In the genomic region with DNA sequence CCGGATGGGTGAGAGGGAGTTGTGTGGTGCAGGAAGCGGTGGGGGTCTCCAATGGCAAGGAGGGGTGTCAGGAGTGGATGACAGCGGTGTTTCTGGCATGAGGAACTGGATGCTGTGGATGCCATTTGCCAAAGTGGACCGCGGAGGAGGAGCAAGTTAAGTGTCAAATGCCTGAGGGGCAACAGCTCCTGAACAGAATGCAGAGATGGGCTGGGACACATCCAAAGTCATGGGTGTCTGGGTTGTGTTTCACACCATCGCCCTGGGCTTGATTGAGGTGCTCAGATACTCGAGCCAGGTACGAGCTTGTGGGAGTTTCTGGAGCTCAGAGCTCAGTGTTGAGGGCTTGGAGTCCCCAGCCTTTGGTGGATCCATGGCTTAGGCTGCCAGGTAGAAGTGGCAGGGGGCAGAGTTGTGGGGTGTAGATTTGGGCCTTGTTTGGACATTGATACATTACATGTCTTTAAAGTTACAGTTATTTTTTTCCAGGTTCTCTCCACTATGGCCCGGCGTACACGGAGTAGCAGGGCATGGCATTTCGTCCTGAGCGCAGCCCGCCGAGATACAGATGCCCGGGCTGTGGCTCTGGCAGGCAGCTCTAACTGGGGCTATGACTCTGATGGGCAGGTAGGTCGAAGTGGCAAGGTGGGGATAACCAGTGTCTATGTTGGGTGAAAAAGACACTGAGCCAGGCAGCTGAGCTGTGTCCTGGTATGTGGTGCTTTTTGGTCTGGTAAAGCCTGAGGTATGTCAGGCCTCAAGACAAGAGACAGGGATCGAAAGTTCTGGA, we compare ENCODE assay signal across 8 mouse cellular contexts. TPM values are rescaled to one million over a fixed set of nuclear protein-coding genes. Genes with fewer than 3 reads are reported as not detected.
DNase-seq lines count a peak whose midpoint lies in the region; ATAC-seq and TF ChIP-seq lines count a peak whose summit lies in the region.

No protein-coding gene starts in this region.

- H3K9ac ChIP-seq in hindbrain, embryonic 14.5 days: peak overlapping the region; percentile 88
- H3K9ac ChIP-seq in midbrain, embryonic 16.5 days (ENCODE audit: low read depth, low read length): peak overlapping the region; percentile 86

- WGBS in cerebellum, adult 2 months: 22% methylated on average over 18 of the region's 18 CpGs
- 63% methylated on average over 18 of the region's 18 CpGs for WGBS in thymus, adult 2 months
- WGBS in hindbrain, embryonic 14.5 days: 68% methylated on average over 18 of the region's 18 CpGs
- 67% methylated on average over 18 of the region's 18 CpGs for WGBS in midbrain, embryonic 16.5 days

- peaks cover 27% of the 10 kb centered on the region for H3K36me3 ChIP-seq in thymus, adult 2 months (ENCODE audit: control insufficient read depth, insufficient read depth, low read length)
- H3K36me3 ChIP-seq in hindbrain, embryonic 14.5 days (replicated peaks; ENCODE audit: control insufficient read depth, insufficient read depth): peaks cover 64% of the 10 kb centered on the region
- H3K36me3 ChIP-seq in midbrain, embryonic 16.5 days (ENCODE audit: control insufficient read depth, insufficient read depth, low read length): peaks cover 27% of the 10 kb centered on the region

- H3K4me2 ChIP-seq in hindbrain, embryonic 14.5 days (replicated peaks): peak overlapping the region; percentile 74
- H3K4me2 ChIP-seq in midbrain, embryonic 16.5 days (ENCODE audit: low read length): peak overlapping the region; percentile 94

- H3K27ac ChIP-seq in cerebellum, adult 2 months (ENCODE audit: insufficient read depth, low read length): peak overlapping the region; percentile 93
- H3K27ac ChIP-seq in thymus, adult 2 months (ENCODE audit: control insufficient read depth, insufficient read depth, low read length): no peak overlapping the region
- H3K27ac ChIP-seq in hindbrain, embryonic 14.5 days: no peak overlapping the region; the same call in 1 of the 2 replicates
- H3K27ac ChIP-seq in midbrain, embryonic 16.5 days (ENCODE audit: low read length): no peak overlapping the region; the same call in 1 of the 2 replicates

- H3K4me3 ChIP-seq in cerebellum, adult 2 months (replicated peaks; ENCODE audit: insufficient read depth, low read depth, low read length): peak overlapping the region; percentile 84
- peak overlapping the region; percentile 75 for H3K4me3 ChIP-seq in thymus, adult 2 months (ENCODE audit: control insufficient read depth, insufficient read depth, low read length)
- H3K4me3 ChIP-seq in hindbrain, embryonic 14.5 days (replicated peaks; ENCODE audit: low read length): peak overlapping the region; percentile 95
- peak overlapping the region; percentile 93 for H3K4me3 ChIP-seq in midbrain, embryonic 16.5 days (ENCODE audit: low read depth, low read length)

- peaks cover 44% of the 10 kb centered on the region for H3K4me1 ChIP-seq in cerebellum, adult 2 months (ENCODE audit: control insufficient read depth, insufficient read depth, low read length)
- peaks cover 16% of the 10 kb centered on the region for H3K4me1 ChIP-seq in thymus, adult 2 months (replicated peaks; ENCODE audit: control insufficient read depth, insufficient read depth, low read length)
- peaks cover 18% of the 10 kb centered on the region for H3K4me1 ChIP-seq in hindbrain, embryonic 14.5 days (replicated peaks; ENCODE audit: control insufficient read depth, insufficient read depth, low read length)
- peaks cover 32% of the 10 kb centered on the region for H3K4me1 ChIP-seq in midbrain, embryonic 16.5 days (ENCODE audit: control insufficient read depth, insufficient read depth, low read length)

- no peak for TF ChIP-seq CTCF in cerebellum, adult 2 months (IDR thresholded peaks at IDR 0.05; ENCODE audit: borderline replicate concordance, insufficient read depth, low read depth, low read length)
- no peak for TF ChIP-seq CTCF in thymus, adult 2 months (IDR thresholded peaks at IDR 0.05; ENCODE audit: borderline replicate concordance, control insufficient read depth, extremely low read depth, insufficient read depth, low read length, poor library complexity)

- DNase-seq in cerebellum, adult 2 months: peak; percentile 57 to 61
- no peak for DNase-seq in thymus, adult 2 months
- no peak for DNase-seq in thymus, postnatal 25 days
- no peak for DNase-seq in hindbrain, embryonic 14.5 days (ENCODE audit: low spot score)
- DNase-seq in embryo, embryonic 9.5 days (ENCODE audit: extremely low spot score): no peak
- no peak for DNase-seq in urinary bladder, postnatal 10 days (ENCODE audit: low spot score)

- no peaks in the 10 kb centered on the region for H3K9me3 ChIP-seq in hindbrain, embryonic 14.5 days (ENCODE audit: control insufficient read depth, low read length)
- no peaks in the 10 kb centered on the region for H3K9me3 ChIP-seq in midbrain, embryonic 16.5 days (replicated peaks; ENCODE audit: control insufficient read depth, low read length, poor library complexity, severe bottlenecking)

- no peak for ATAC-seq in cerebellum, adult (ENCODE audit: insufficient number of reproducible peaks, low FRiP score, low TSS enrichment)
- ATAC-seq in hindbrain, embryonic 14.5 days (ENCODE audit: low FRiP score): no peak
- peak; percentile 2; the same call in 1 of the 2 replicates for ATAC-seq in midbrain, embryonic 16.5 days

- TF ChIP-seq POLR2A in cerebellum, adult 2 months (IDR thresholded peaks at IDR 0.05; ENCODE audit: borderline replicate concordance, insufficient read depth, low read length): no peak
- TF ChIP-seq POLR2A in thymus, adult 2 months (IDR thresholded peaks at IDR 0.05; ENCODE audit: control insufficient read depth, extremely low read depth, insufficient read depth, low read length, poor library complexity): no peak

- H3K27me3 ChIP-seq in cerebellum, adult 2 months (ENCODE audit: control insufficient read depth, insufficient read depth, low read length): no peaks in the 10 kb centered on the region
- H3K27me3 ChIP-seq in thymus, adult 2 months (ENCODE audit: control insufficient read depth, insufficient read depth, low read length): no peaks in the 10 kb centered on the region
- H3K27me3 ChIP-seq in hindbrain, embryonic 14.5 days (ENCODE audit: control insufficient read depth, insufficient read depth, low read length): no peaks in the 10 kb centered on the region
- no peaks in the 10 kb centered on the region for H3K27me3 ChIP-seq in midbrain, embryonic 16.5 days (ENCODE audit: control insufficient read depth, insufficient read depth, low read depth, low read length)

RNA-seq across cellular contexts. Expression of gene Spsb3, which starts 1.0 kb away (rescaled TPM):
- polyA plus RNA-seq in cerebellum, adult 2 months (2012; rRNA removed): 124 and 138 TPM in 2 replicates
- polyA plus RNA-seq in thymus, adult 2 months (2012; rRNA removed): 274 and 285 TPM in 2 replicates
- 75.0 and 82.0 TPM in 2 replicates for polyA plus RNA-seq in hindbrain, embryonic 14.5 days (2014; fragmentation: Nextera tagmentation; extraction: Ambion mirVana)
- polyA plus RNA-seq in midbrain, embryonic 16.5 days (2015; fragmentation: Nextera tagmentation; extraction: Ambion mirVana): 85.8 and 90.5 TPM in 2 replicates

RNA-seq across cellular contexts. Expression of gene Nubp2, which starts 1.3 kb away (rescaled TPM):
- polyA plus RNA-seq in cerebellum, adult 2 months (2012; rRNA removed): 36.4 and 39.0 TPM in 2 replicates
- 88.8 and 96.1 TPM in 2 replicates for polyA plus RNA-seq in thymus, adult 2 months (2012; rRNA removed)
- polyA plus RNA-seq in hindbrain, embryonic 14.5 days (2014; fragmentation: Nextera tagmentation; extraction: Ambion mirVana): 67.4 and 72.8 TPM in 2 replicates
- 54.3 and 54.7 TPM in 2 replicates for polyA plus RNA-seq in midbrain, embryonic 16.5 days (2015; fragmentation: Nextera tagmentation; extraction: Ambion mirVana)

RNA-seq across cellular contexts. Expression of gene Eme2, which starts 7.4 kb away (rescaled TPM):
- polyA plus RNA-seq in cerebellum, adult 2 months (2012; rRNA removed): 57.3 and 62.7 TPM in 2 replicates
- 48.2 and 55.3 TPM in 2 replicates for polyA plus RNA-seq in thymus, adult 2 months (2012; rRNA removed)
- 22.7 and 23.7 TPM in 2 replicates for polyA plus RNA-seq in hindbrain, embryonic 14.5 days (2014; fragmentation: Nextera tagmentation; extraction: Ambion mirVana)
- polyA plus RNA-seq in midbrain, embryonic 16.5 days (2015; fragmentation: Nextera tagmentation; extraction: Ambion mirVana): 28.6 and 28.8 TPM in 2 replicates

RNA-seq across cellular contexts. Expression of gene Mrps34, which starts 7.4 kb away (rescaled TPM):
- 147 and 149 TPM in 2 replicates for polyA plus RNA-seq in cerebellum, adult 2 months (2012; rRNA removed)
- 146 and 152 TPM in 2 replicates for polyA plus RNA-seq in thymus, adult 2 months (2012; rRNA removed)
- polyA plus RNA-seq in hindbrain, embryonic 14.5 days (2014; fragmentation: Nextera tagmentation; extraction: Ambion mirVana): 72.9 and 82.6 TPM in 2 replicates
- polyA plus RNA-seq in midbrain, embryonic 16.5 days (2015; fragmentation: Nextera tagmentation; extraction: Ambion mirVana): 72.9 and 77.2 TPM in 2 replicates

RNA-seq across cellular contexts. Expression of gene Nme3, which starts 8.8 kb away (rescaled TPM):
- 99.0 and 109 TPM in 2 replicates for polyA plus RNA-seq in cerebellum, adult 2 months (2012; rRNA removed)
- 63.3 and 76.7 TPM in 2 replicates for polyA plus RNA-seq in thymus, adult 2 months (2012; rRNA removed)
- polyA plus RNA-seq in hindbrain, embryonic 14.5 days (2014; fragmentation: Nextera tagmentation; extraction: Ambion mirVana): 85.6 and 95.8 TPM in 2 replicates
- 79.7 and 88.6 TPM in 2 replicates for polyA plus RNA-seq in midbrain, embryonic 16.5 days (2015; fragmentation: Nextera tagmentation; extraction: Ambion mirVana)

Comparison
In these comparisons a context has a peak if more than half of its experiments do, and no peak if none do; other contexts are left out.
1. DNase-seq: peak in cerebellum, adult 2 months (2 of 2); none in thymus, adult 2 months (single experiment), thymus, postnatal 25 days (single experiment), hindbrain, embryonic 14.5 days (single experiment), embryo, embryonic 9.5 days (single experiment) and urinary bladder, postnatal 10 days (single experiment).
2. Peak in every context shown above with its lines, with median percentiles within 50 percentile points of each other: H3K4me3 ChIP-seq.